Mouse (Mus musculus): Measurements from ENCODE around the gene 9030612E09Rik. TPM values are rescaled to one million over a fixed set of nuclear protein-coding genes. Genes with fewer than 3 reads are reported as not detected.

Gene 9030612E09Rik
- polyA plus RNA-seq, 1 experiment from 2014 or later, result 0.24 TPM

DNA sequence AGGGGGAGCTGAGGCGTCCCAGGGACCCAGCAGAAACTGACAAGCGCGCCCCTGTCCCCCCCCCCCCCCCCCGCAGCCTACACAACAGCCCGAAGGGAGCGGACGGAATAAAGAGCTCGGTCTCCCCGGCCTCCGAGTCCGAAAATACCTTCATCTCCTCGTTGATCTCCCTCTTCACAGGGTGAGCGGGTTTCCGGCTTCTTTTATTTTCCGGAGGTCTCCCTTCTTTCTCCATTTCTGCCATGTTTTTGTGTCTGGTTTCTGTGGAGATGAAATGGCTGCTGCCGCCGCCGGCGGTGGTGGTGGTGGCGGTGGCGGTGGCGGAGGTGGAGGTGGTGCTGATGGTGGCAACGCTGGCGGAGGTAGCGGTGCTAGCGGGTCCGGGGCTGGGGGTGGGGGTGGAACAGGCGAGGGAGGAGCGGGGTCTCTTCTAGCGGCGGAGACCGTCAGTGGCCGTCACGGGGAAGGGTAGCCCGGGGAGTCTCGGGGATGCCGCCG, 627 bp upstream of the 9030612E09Rik start:
- peak; percentile 54 for ATAC-seq
- WGBS, result 0% methylated on average over 31 of the region's 38 CpGs
- H3K27me3 ChIP-seq (replicated peaks; ENCODE audit: control insufficient read depth, insufficient read depth, low read length), result peaks cover 25% of the 10 kb centered on the region

DNA sequence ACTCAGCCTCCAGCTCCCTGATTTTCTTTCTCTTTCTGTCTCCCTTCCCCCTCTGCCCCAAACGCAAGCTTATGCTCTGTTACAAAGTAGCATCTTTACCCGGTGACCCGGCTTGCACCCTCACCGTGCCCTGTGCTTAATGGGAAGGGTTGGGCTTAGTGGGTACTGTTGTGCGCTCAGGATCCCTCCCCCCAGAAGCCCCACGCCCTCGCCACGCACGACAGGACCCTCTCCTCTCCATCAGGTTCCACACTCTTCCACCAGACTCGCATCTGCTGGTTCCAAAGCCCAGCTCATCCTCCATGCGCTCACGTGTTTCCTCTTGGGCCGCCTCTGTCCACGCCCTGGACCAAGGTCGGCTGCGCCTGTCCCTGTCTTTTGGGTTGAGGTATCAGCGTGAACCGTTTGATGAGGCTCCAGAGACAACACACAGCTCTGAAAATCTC, 675 bp downstream of the 9030612E09Rik start:
- Histone ChIP-seq H3K36me3 (ENCODE audit: control insufficient read depth, insufficient read depth, low read length) (no peaks in the 10 kb centered on the region), H3K9me3 (ENCODE audit: control insufficient read depth, low read length) (no peaks in the 10 kb centered on the region), H3K27me3 (replicated peaks; ENCODE audit: control insufficient read depth, insufficient read depth, low read length) (peaks cover 29% of the 10 kb centered on the region), H3K27ac (ENCODE audit: low read length) (no peak overlapping the region), H3K9ac (ENCODE audit: low read depth, low read length) (peak overlapping the region; percentile 73), H3K4me3 (ENCODE audit: low read length) (peak overlapping the region; percentile 78), H3K4me2 (ENCODE audit: low read depth, low read length) (peak overlapping the region; percentile 96), H3K4me1 (ENCODE audit: control insufficient read depth, insufficient read depth, low read length) (peaks cover 8% of the 10 kb centered on the region)
- 1% methylated on average over 18 of the region's 18 CpGs for WGBS
- 0 out of 2 replicates have a peak, but pooled peaks have one; percentile 9 for ATAC-seq

More for the DNA sequence above, 627 bp upstream of the 9030612E09Rik start:
- H3K27ac ChIP-seq (ENCODE audit: low read length), result peak overlapping the region; percentile 51
- peak overlapping the region; percentile 73 for H3K9ac ChIP-seq (ENCODE audit: low read depth, low read length)
- peaks cover 8% of the 10 kb centered on the region for H3K4me1 ChIP-seq (ENCODE audit: control insufficient read depth, insufficient read depth, low read length)
- H3K4me2 ChIP-seq (ENCODE audit: low read depth, low read length), result peak overlapping the region; percentile 96
- peak overlapping the region; percentile 78 for H3K4me3 ChIP-seq (ENCODE audit: low read length)
- H3K36me3 ChIP-seq (ENCODE audit: control insufficient read depth, insufficient read depth, low read length), result no peaks in the 10 kb centered on the region
- no peaks in the 10 kb centered on the region for H3K9me3 ChIP-seq (ENCODE audit: control insufficient read depth, low read length)

DNA sequence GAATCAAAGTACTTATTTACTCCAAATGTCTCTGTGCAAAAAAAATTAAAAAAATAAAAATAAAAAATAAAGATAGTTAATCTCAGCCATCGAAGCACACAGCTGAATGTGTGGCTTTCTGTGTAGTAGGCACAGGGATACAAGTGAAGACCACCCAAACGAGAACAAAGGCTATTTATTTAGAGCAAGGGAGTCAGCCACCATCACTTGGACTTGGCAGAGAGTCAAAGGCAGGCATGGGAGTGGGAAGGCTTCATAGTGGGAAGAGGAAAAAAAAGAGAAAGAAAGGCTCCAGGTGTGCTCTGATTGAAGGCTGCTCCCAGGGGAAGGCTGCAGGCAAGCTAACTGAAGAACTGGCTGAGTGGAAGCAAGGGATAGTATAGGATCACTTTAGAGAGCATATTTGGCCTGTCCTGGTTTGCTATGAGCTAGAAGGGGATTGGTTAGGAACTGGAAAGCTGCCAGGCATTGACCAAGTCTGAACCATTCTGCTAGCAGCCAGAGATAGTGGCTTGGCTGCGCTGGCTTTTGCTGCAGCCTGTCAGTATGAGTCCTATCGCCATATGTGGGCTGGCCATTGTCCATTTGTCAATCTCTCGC, 5.9 kb downstream of the 9030612E09Rik start:
- Histone ChIP-seq H3K27ac (ENCODE audit: low read length) (no peak overlapping the region), H3K4me3 (ENCODE audit: low read length) (no peak overlapping the region), H3K9ac (ENCODE audit: low read depth, low read length) (no peak overlapping the region), H3K9me3 (ENCODE audit: control insufficient read depth, low read length) (no peaks in the 10 kb centered on the region), H3K27me3 (replicated peaks; ENCODE audit: control insufficient read depth, insufficient read depth, low read length) (peaks cover 12% of the 10 kb centered on the region), H3K36me3 (ENCODE audit: control insufficient read depth, insufficient read depth, low read length) (no peaks in the 10 kb centered on the region), H3K4me1 (ENCODE audit: control insufficient read depth, insufficient read depth, low read length) (0 out of 2 replicates have a peak, but pooled peaks cover under 1% of the 10 kb centered on the region), H3K4me2 (ENCODE audit: low read depth, low read length) (no peak overlapping the region)
- no peak for ATAC-seq
- WGBS, result 63% methylated on average over 5 of the region's 5 CpGs

DNA sequence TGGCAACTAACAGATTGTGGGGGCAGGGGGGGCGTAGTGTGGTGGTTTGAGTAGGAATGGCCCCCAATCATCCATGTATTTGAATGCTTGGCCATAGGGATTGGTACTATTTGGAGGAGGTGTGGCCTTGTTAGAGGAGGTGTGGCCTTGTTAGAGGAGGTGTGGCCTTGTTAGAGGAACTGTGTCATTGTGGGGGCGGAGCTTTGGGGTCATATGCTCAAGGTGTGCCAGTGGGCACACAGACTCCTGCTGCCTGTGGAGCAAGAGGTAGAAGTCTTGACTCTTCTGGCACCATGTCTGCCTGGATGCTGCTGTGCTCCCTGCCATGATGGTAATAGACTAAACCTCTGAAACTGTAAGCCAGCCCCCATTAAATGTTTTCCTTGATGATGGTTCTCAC, 25.7 kb downstream of the 9030612E09Rik start:
- Histone ChIP-seq H3K4me3 (ENCODE audit: low read length) (no peak overlapping the region), H3K4me2 (ENCODE audit: low read depth, low read length) (no peak overlapping the region), H3K4me1 (ENCODE audit: control insufficient read depth, insufficient read depth, low read length) (no peaks in the 10 kb centered on the region), H3K27me3 (replicated peaks; ENCODE audit: control insufficient read depth, insufficient read depth, low read length) (no peaks in the 10 kb centered on the region), H3K9ac (ENCODE audit: low read depth, low read length) (no peak overlapping the region), H3K27ac (ENCODE audit: low read length) (no peak overlapping the region), H3K36me3 (ENCODE audit: control insufficient read depth, insufficient read depth, low read length) (no peaks in the 10 kb centered on the region), H3K9me3 (ENCODE audit: control insufficient read depth, low read length) (no peaks in the 10 kb centered on the region)
- WGBS, result 84% methylated on average over 2 of the region's 2 CpGs
- no peak for ATAC-seq

DNA sequence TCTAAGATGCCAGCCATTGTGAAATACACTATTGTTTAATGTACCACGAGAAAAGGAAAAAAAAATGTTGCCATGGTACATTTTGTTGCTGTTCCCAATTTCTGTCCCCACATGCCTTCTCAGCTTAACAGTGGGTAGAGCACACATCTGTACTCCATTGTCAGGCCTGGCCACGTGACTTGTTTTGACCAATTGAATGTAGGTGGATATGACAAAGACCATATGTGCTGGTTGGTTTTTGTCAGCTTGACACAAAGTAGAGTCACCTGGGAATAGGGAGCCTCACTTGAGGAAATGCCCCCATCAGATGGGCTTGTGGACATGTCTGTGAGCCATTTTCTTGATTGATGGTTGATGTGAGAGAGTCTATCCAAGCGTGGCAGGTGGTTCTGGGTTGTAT, 29.4 kb downstream of the 9030612E09Rik start:
- Histone ChIP-seq H3K27me3 (replicated peaks; ENCODE audit: control insufficient read depth, insufficient read depth, low read length) (no peaks in the 10 kb centered on the region), H3K4me1 (ENCODE audit: control insufficient read depth, insufficient read depth, low read length) (no peaks in the 10 kb centered on the region), H3K27ac (ENCODE audit: low read length) (no peak overlapping the region), H3K4me2 (ENCODE audit: low read depth, low read length) (no peak overlapping the region), H3K4me3 (ENCODE audit: low read length) (no peak overlapping the region), H3K9ac (ENCODE audit: low read depth, low read length) (no peak overlapping the region), H3K9me3 (ENCODE audit: control insufficient read depth, low read length) (no peaks in the 10 kb centered on the region), H3K36me3 (ENCODE audit: control insufficient read depth, insufficient read depth, low read length) (no peaks in the 10 kb centered on the region)
- WGBS, result 80% methylated on average over 3 of the region's 3 CpGs
- ATAC-seq, result no peak

DNA sequence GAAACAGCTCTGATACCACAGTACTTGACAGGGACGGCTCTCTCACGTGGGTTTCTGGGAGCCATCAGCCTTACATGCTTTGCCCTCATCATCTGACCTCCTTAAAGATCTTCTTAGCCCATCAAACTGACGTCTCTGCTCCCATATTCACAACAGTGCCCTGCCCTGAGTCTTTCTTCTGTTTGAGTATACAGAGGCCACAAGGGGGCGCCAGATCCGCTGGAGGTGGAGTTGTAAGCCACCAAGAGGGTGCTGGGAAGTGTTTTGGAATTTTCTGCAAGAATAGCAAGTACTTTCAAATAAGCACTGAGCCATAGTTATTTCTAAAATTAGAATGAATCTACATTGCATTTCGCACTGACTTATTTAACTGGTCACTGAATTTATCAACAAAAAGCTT, 37.4 kb downstream of the 9030612E09Rik start:
- H3K4me2 ChIP-seq (ENCODE audit: low read depth, low read length), result no peak overlapping the region
- ATAC-seq, result no peak

DNA sequence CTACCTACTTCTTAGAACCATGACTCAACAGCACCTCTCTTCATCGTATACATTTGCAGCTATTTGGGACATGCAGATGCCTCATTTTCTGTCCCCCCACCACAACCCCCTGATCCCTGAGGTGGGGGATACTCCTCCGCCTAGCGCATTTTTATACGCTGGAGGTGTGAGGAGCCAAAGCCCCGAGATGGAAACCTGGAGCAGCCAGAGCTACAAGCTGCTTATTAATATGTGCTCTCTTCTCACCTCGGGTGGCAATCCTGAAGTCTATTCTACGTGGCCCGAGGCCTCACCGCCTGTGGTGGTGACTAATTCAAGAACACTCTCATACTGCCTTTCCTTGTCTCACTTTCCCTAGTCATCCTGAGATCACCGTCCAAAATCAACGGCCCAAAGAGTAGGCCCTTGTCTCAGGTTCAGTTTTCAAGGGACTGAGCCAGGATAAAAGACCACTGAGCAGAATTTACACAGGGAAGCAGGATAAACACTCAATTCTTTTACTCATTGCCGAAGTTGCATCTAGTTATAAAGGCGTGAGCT, 42.9 kb downstream of the 9030612E09Rik start:
- 93% methylated on average over 13 of the region's 13 CpGs for WGBS
- no peaks in the 10 kb centered on the region for H3K27me3 ChIP-seq (replicated peaks; ENCODE audit: control insufficient read depth, insufficient read depth, low read length)
- H3K27ac ChIP-seq (ENCODE audit: low read length), result no peak overlapping the region
- ATAC-seq, result no peak
- no peaks in the 10 kb centered on the region for H3K9me3 ChIP-seq (ENCODE audit: control insufficient read depth, low read length)
- no peak overlapping the region for H3K4me2 ChIP-seq (ENCODE audit: low read depth, low read length)
- H3K36me3 ChIP-seq (ENCODE audit: control insufficient read depth, insufficient read depth, low read length), result no peaks in the 10 kb centered on the region
- peaks cover 4% of the 10 kb centered on the region; the same call in 1 of the 2 replicates for H3K4me1 ChIP-seq (ENCODE audit: control insufficient read depth, insufficient read depth, low read length)
- H3K4me3 ChIP-seq (ENCODE audit: low read length), result no peak overlapping the region
- no peak overlapping the region for H3K9ac ChIP-seq (ENCODE audit: low read depth, low read length)

More for the DNA sequence above, 37.4 kb downstream of the 9030612E09Rik start:
- 41% methylated on average over 6 of the region's 6 CpGs for whole genome bisulfite sequencing
- no peaks in the 10 kb centered on the region for H3K9me3 ChIP-seq (ENCODE audit: control insufficient read depth, low read length)
- H3K4me1 ChIP-seq (ENCODE audit: control insufficient read depth, insufficient read depth, low read length), result no peaks in the 10 kb centered on the region
- no peaks in the 10 kb centered on the region for H3K36me3 ChIP-seq (ENCODE audit: control insufficient read depth, insufficient read depth, low read length)
- H3K27me3 ChIP-seq (replicated peaks; ENCODE audit: control insufficient read depth, insufficient read depth, low read length), result no peaks in the 10 kb centered on the region
- H3K9ac ChIP-seq (ENCODE audit: low read depth, low read length), result no peak overlapping the region
- no peak overlapping the region for H3K4me3 ChIP-seq (ENCODE audit: low read length)
- no peak overlapping the region for H3K27ac ChIP-seq (ENCODE audit: low read length)

DNA sequence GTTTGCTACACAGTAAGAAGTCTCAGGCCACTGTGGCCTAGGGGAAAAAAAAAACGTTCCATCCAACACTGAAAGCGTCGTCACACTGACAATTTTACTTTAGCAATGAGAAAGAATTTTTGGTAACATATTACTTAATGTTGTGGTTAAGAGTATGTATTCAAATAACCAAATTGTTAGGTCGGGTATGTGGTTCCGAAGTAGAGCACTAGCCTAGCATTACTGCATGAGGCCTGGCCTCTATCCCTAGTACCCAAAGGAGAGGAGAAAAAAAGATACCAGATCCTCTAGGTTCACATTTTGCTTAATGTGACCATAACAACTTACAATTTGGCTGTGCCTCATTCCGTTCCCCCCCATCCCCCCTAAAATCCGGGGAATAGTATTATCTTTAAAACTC, 46.0 kb downstream of the 9030612E09Rik start:
- no peak; the same call in 1 of the 2 replicates for ATAC-seq
- Histone ChIP-seq H3K4me1 (ENCODE audit: control insufficient read depth, insufficient read depth, low read length) (peaks cover 7% of the 10 kb centered on the region; the same call in 1 of the 2 replicates), H3K27ac (ENCODE audit: low read length) (peak overlapping the region; percentile 92), H3K4me3 (ENCODE audit: low read length) (peak overlapping the region; percentile 92), H3K9ac (ENCODE audit: low read depth, low read length) (peak overlapping the region; percentile 87), H3K9me3 (ENCODE audit: control insufficient read depth, low read length) (no peaks in the 10 kb centered on the region), H3K36me3 (ENCODE audit: control insufficient read depth, insufficient read depth, low read length) (no peaks in the 10 kb centered on the region), H3K27me3 (replicated peaks; ENCODE audit: control insufficient read depth, insufficient read depth, low read length) (no peaks in the 10 kb centered on the region), H3K4me2 (ENCODE audit: low read depth, low read length) (peak overlapping the region; percentile 53)
- 13% methylated on average over 7 of the region's 7 CpGs for WGBS

DNA sequence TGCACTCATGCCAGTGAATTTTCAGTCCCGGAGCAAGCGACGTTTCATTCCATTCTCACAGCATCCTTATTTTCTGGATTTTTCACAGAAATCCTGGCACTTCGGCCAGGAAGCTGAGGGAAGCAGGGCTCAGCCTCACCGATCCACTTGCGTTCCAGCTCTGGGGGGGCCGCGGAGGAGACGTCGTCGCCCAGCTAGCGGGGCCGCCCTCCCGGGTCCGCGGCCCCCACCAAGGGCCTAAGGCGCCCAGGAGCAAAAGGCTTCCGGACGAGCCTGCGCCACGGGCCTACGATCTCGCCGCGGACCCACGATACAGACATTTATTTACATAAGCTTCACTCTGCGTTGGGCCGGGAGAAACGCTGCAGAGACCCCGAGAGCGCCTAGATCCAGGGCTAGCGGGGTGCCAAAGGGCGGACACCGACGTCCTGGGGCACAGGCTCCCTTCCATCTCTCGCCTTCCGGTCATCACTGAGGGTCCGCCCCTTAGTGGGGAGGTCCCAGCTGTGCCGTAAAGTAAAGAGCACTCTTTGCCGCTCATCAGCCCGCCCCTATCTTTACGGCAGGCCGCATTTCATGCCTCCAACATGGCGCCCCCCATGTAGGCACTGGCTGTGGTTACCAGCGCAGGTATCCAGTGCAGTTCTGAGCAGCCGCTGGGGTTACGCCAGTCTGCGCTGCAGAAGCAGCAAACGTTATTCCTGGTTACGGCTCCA, 46.6 kb downstream of the 9030612E09Rik start, which contains the start of gene Pdss2:
Pdss2 (plus strand) TSS at position 577 of the 716 bp plus-strand sequence.
- H3K4me1 ChIP-seq (ENCODE audit: control insufficient read depth, insufficient read depth, low read length), result peaks cover 7% of the 10 kb centered on the region; the same call in 1 of the 2 replicates
- peak within 1 kb of the TSS; percentile 94 for H3K27ac ChIP-seq (ENCODE audit: low read length)
- peak within 1 kb of the TSS; percentile 92 for H3K4me3 ChIP-seq (ENCODE audit: low read length)
- H3K4me2 ChIP-seq (ENCODE audit: low read depth, low read length), result peak within 1 kb of the TSS; percentile 62
- WGBS, result under 1% methylated on average over 50 of the region's 50 CpGs
- H3K9ac ChIP-seq (ENCODE audit: low read depth, low read length), result peak within 1 kb of the TSS; percentile 87
- no peaks in the 10 kb centered on the region for H3K9me3 ChIP-seq (ENCODE audit: control insufficient read depth, low read length)
- peak; percentile 98 for ATAC-seq
- H3K27me3 ChIP-seq (replicated peaks; ENCODE audit: control insufficient read depth, insufficient read depth, low read length), result no peaks in the 10 kb centered on the region
- H3K36me3 ChIP-seq (ENCODE audit: control insufficient read depth, insufficient read depth, low read length), result no peaks in the 10 kb centered on the region

All from intestine, embryonic 16.5 days (tissue).